Mouse (Mus musculus) heart, embryonic 16.5 days (tissue): Measurements from ENCODE around the gene Alms1. TPM values are rescaled to one million over a fixed set of nuclear protein-coding genes. Genes with fewer than 3 reads are reported as not detected.
"Not testable (repeated sequence)": the region's sequence is repeated elsewhere in the genome, so short reads cannot be mapped to it uniquely, and the experiment has no call there.

Experiments used
- ATAC-seq: fragments of 200-750 bp; cut with Nextera tagmentation; replicated peaks from 2 replicates; pipeline ENCODE4 v1.8.0; 2017; ENCODE audit warnings: moderate number of reproducible peaks; ENCODE audit not compliant: insufficient read depth, low FRiP score; ENCODE audit errors: extremely low read depth
- H3K27ac ChIP-seq: fragments of 300-500 bp; sonication (generic); 2 replicates; pipeline ENCODE4 v1.5.1; 2014; ENCODE audit warnings: mild to moderate bottlenecking, low read length, control low read depth, moderate library complexity
- H3K27me3 ChIP-seq: fragments of 300-500 bp; sonication (generic); 2 replicates; pipeline ENCODE4 v1.6.1; 2014; ENCODE audit warnings: low read length, mixed read lengths; ENCODE audit not compliant: control insufficient read depth, insufficient read depth
- H3K36me3 ChIP-seq: fragments of 300-500 bp; sonication (generic); 2 replicates; pipeline ENCODE4 v1.6.1; 2014; ENCODE audit not compliant: control insufficient read depth, insufficient read depth
- H3K4me1 ChIP-seq: fragments of 300-500 bp; sonication (generic); 2 replicates; pipeline ENCODE4 v1.6.1; 2014; ENCODE audit warnings: low read length, mixed read lengths; ENCODE audit not compliant: control insufficient read depth, insufficient read depth
- H3K4me2 ChIP-seq: fragments of 300-500 bp; sonication (generic); 2 replicates; pipeline ENCODE4 v1.6.1; 2014; ENCODE audit warnings: low read depth, mild to moderate bottlenecking, control low read depth, low read length
- H3K4me3 ChIP-seq: fragments of 300-500 bp; sonication (generic); 2 replicates; pipeline ENCODE4 v1.5.1; 2014; ENCODE audit warnings: mild to moderate bottlenecking, control low read depth, low read length
- H3K9ac ChIP-seq: fragments of 300-500 bp; sonication (generic); 2 replicates; pipeline ENCODE4 v1.6.1; 2014; ENCODE audit warnings: low read length, control low read depth
- H3K9me3 ChIP-seq: fragments of 300-500 bp; sonication (generic); replicated peaks from 2 replicates; pipeline ENCODE4 v1.6.1; 2016; ENCODE audit warnings: low read length; ENCODE audit not compliant: control insufficient read depth
- WGBS: fragments of 180-500 bp; shearing (Covaris S2); extraction: QIAGEN DNeasy Blood & Tissue Kit; methylation state at CpG from one replicate; pipeline ENCODE4 v1.1.7; 2014; 5-methylcytosine and 5-hydroxymethylcytosine counted together
- microRNA-seq: library from miRNA; unstranded; fragments of <30 nt; microRNA quantifications from one replicate; pipeline ENCODE4, GENCODE M21; 2017
- polyA plus RNA-seq: library from polyadenylated mRNA; unstranded; fragments of >200 nt; fragmentation: Nextera tagmentation; extraction: Ambion mirVana; gene quantifications from 2 replicates; pipeline ENCODE4 v1.2.1, GENCODE M21; 2015

Alms1 gene
- polyA plus RNA-seq, 1 experiment from 2014 or later = 2.5 TPM

DNA sequence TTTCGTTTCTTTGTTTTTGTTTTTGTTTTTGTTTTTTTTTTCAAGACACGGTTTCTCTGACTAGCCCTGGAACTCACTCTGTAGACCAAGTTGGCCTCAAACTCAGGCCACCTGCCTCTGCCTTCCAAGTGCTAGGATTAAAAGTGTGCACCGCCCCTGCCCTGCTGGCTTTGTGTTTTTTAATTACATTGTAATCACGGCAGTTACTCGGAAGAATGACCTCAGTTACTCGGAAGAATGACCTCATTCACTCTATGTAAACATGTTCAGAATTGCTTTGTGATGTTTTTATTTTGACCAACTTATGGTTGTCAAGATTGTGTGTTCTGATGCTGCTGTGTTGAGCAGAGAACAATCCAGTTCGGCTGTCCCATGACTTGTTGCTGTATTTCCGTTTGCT is 45.8 kb downstream of the Alms1 start:
- no peak overlapping the region for H3K9ac ChIP-seq
- no peak overlapping the region for H3K4me2 ChIP-seq
- H3K27ac ChIP-seq = no peak overlapping the region
- no peaks in the 10 kb centered on the region for H3K4me1 ChIP-seq
- no peaks in the 10 kb centered on the region for H3K9me3 ChIP-seq
- 73% methylated on average over 8 of the region's 8 CpGs for WGBS
- H3K27me3 ChIP-seq = no peaks in the 10 kb centered on the region
- H3K36me3 ChIP-seq = peaks cover 9% of the 10 kb centered on the region
- no peak overlapping the region for H3K4me3 ChIP-seq
- ATAC-seq = no peak

DNA sequence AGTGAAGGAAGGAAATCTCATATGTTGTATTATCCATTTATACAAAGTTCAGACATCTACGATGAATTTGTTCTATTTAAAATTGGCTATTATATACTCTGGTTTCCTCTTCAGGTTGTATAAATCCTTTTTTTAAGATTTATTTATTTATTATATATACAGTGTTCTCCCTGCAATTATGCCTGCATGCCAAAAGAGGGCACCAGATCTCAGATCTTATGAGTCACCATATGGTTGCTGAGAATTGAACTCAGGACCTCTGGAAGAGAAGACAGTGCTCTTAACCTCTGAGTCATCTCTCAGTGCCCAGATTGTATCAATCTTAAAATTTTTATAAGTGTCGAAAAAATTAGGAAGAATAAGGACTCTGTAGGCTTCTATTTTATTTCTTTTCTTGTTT is 65.9 kb downstream of the Alms1 start:
- WGBS = 94% methylated on average over 2 of the region's 2 CpGs
- H3K27ac ChIP-seq = no peak overlapping the region
- H3K9me3 ChIP-seq = no peaks in the 10 kb centered on the region
- no peaks in the 10 kb centered on the region for H3K27me3 ChIP-seq
- H3K4me1 ChIP-seq = no peaks in the 10 kb centered on the region
- H3K36me3 ChIP-seq = peaks cover 7% of the 10 kb centered on the region
- no peak for ATAC-seq
- H3K4me3 ChIP-seq = no peak overlapping the region
- H3K4me2 ChIP-seq = no peak overlapping the region
- H3K9ac ChIP-seq = no peak overlapping the region

GRCm38 (mm10) chr6:85701943-85702342 is 114.6 kb downstream of the Alms1 start:
- not testable (repeated sequence) for H3K27ac ChIP-seq, H3K4me1 ChIP-seq, H3K36me3 ChIP-seq, H3K9me3 ChIP-seq, H3K4me3 ChIP-seq, H3K27me3 ChIP-seq, H3K9ac ChIP-seq, ATAC-seq, H3K4me2 ChIP-seq
- 55% methylated on average over 2 of the region's 4 CpGs for WGBS

DNA sequence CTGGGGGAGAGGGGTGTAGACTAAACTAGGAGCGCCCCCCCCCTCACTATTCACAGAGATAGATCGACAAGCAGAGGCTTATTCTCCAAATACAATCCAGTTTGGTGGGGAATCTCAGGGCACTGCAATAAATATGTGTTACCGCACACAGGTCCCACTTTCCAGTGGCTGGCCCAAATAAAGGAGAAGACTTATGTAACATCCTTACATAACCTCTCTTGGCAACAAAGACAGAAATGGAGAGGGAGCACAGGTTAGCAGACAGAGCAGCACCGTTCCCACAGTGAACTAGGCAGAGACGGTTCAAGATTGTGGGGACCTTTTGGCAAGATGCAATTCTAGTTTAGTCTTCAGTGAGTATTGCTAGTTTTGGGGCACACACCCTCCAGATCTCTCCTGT is 121.9 kb downstream of the Alms1 start:
- not testable (repeated sequence) for ATAC-seq, H3K27ac ChIP-seq, H3K4me1 ChIP-seq, H3K4me2 ChIP-seq, H3K9ac ChIP-seq, H3K36me3 ChIP-seq, H3K4me3 ChIP-seq, H3K27me3 ChIP-seq, H3K9me3 ChIP-seq
- WGBS = 83% methylated on average over 5 of the region's 5 CpGs

- not testable (repeated sequence) for H3K9me3 ChIP-seq, H3K9ac ChIP-seq, H3K4me2 ChIP-seq, H3K27me3 ChIP-seq, H3K27ac ChIP-seq, ATAC-seq, H3K36me3 ChIP-seq, H3K4me3 ChIP-seq, H3K4me1 ChIP-seq
- WGBS = 78% methylated on average over 1 of the region's 1 CpGs
These were observed 122.3 kb downstream of the Alms1 start for GRCm38 (mm10) chr6:85709607-85710006.

- H3K4me2 ChIP-seq, H3K27ac ChIP-seq, H3K9me3 ChIP-seq, H3K27me3 ChIP-seq, H3K9ac ChIP-seq, H3K4me1 ChIP-seq, H3K4me3 ChIP-seq, ATAC-seq, H3K36me3 ChIP-seq: not testable (repeated sequence)
- WGBS = 76% methylated on average over 9 of the region's 10 CpGs
These were observed 125.8 kb downstream of the Alms1 start, which contains the start of gene Nat8f7 for GRCm38 (mm10) chr6:85713105-85713504. Nat8f7 (minus strand) TSS chr6:85713205.

Small RNAs within 50 kb of the gene (microRNA-seq; reads per million reads assigned to microRNA genes)
- gene Gm27317 = not detected

Other genes starting within 250 kb of the Alms1 start
- gene Rab11fip5, start 212.9 kb upstream of the Alms1 start, polyA plus RNA-seq = 42.1 and 51.9 TPM in 2 replicates
- not detected in 2 replicates for gene Noto, start 163.6 kb upstream of the Alms1 start, polyA plus RNA-seq
- 35.0 and 35.6 TPM in 2 replicates for gene Smyd5, start 155.5 kb upstream of the Alms1 start, polyA plus RNA-seq
- gene Cct7, start 136.0 kb upstream of the Alms1 start, polyA plus RNA-seq = 376 and 381 TPM in 2 replicates
- 44.2 and 50.9 TPM in 2 replicates for gene Pradc1, start 135.6 kb upstream of the Alms1 start, polyA plus RNA-seq
- gene Fbxo41, start 84.5 kb upstream of the Alms1 start, polyA plus RNA-seq = 0.02 TPM in 1 of 2 replicates, not detected in the other
- not detected in 2 replicates for gene Egr4, start 73.9 kb upstream of the Alms1 start, polyA plus RNA-seq
- not detected in 2 replicates for gene Nat8f7, start 125.7 kb downstream of the Alms1 start, polyA plus RNA-seq
- gene Nat8f3, start 178.2 kb downstream of the Alms1 start, polyA plus RNA-seq = not detected in 2 replicates
- not detected in 2 replicates for gene Nat8f6, start 233.4 kb downstream of the Alms1 start, polyA plus RNA-seq
- not detected in 2 replicates for gene Nat8f5, start 233.4 kb downstream of the Alms1 start, polyA plus RNA-seq
- gene Nat8, start 244.6 kb downstream of the Alms1 start, polyA plus RNA-seq = 0.13 TPM in 1 of 2 replicates, not detected in the other